Mouse (Mus musculus) lung, postnatal 4 days (tissue): ENCODE measurements around the gene C730034F03Rik.

ENCODE experiments used
- DNase-seq, 2 experiments: peaks; one replicate each; pipeline ENCODE4 v3.0.0; 2021

The C730034F03Rik gene

GRCm38 (mm10) chr15:89475611-89476474, 46.5 kb downstream of the C730034F03Rik start:
- peak; percentile 96 for DNase-seq

GRCm38 (mm10) chr15:89476475-89476815, 47.1 kb downstream of the C730034F03Rik start:
- no peak for DNase-seq

- peak; percentile 30 to 34 for DNase-seq
Measured at GRCm38 (mm10) chr15:89477091-89477491, 47.7 kb downstream of the C730034F03Rik start, which contains the start of gene Arsa. Arsa (minus strand) TSS chr15:89477425.

- DNase-seq: no peak
Measured at GRCm38 (mm10) chr15:89477806-89478205, 48.4 kb downstream of the C730034F03Rik start.

- no peak for DNase-seq
Measured at GRCm38 (mm10) chr15:89478622-89479021, 49.2 kb downstream of the C730034F03Rik start.
